Mouse (Mus musculus): Measurements from ENCODE around the gene Exoc6. TPM values are rescaled to one million over a fixed set of nuclear protein-coding genes. Genes with fewer than 3 reads are reported as not detected.
"Not testable (repeated sequence)": the region's sequence is repeated elsewhere in the genome, so short reads cannot be mapped to it uniquely, and the experiment has no call there.

The Exoc6 gene
- total and polyA plus RNA-seq, 2 experiments, result 6.4 to 21.8 TPM

DNA sequence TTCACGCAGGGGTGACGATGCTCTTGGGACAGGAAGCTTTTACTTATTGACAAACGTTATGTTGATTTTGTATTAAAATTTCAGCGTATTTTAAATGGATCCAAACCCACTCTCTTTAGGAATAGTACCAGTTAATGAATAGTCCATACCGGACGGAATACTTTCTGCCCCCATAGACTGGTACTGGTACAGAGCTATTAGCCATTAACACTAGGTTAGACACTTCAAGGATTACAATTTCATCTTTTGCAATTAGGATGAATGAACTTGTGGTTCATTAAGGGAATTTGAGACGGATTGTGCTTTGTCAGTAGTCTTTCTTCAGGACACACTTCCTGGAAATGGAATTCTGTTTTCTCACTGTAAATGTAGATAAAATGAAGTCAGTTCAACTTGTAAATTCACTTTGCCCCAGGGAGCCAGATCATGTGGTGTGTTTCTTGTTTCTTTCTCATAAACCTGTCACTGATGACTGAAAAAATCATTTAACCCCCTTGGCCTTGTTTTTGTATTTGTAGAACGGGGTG is 885 bp downstream of the Exoc6 start:
- peaks cover 16% of the 10 kb centered on the region; the same call in 1 of the 2 replicates for H3K79me2 ChIP-seq (ENCODE audit: control insufficient read depth, insufficient read depth, low read length)
- H3K27ac ChIP-seq (replicated peaks; ENCODE audit: insufficient read depth, low read depth, low read length), result peak overlapping the region; percentile 85; the same call in 1 of the 2 replicates
- WGBS, result 3% methylated on average over 8 of the region's 8 CpGs
- TF ChIP-seq CTCF (IDR thresholded peaks at IDR 0.05; ENCODE audit: low read depth, low read length), result no peak
- no peak for TF ChIP-seq POLR2A (IDR thresholded peaks at IDR 0.05; ENCODE audit: extremely low read depth, insufficient read depth, low read length)
- peak overlapping the region; percentile 68 for H3K4me3 ChIP-seq (ENCODE audit: insufficient read depth, low read depth, low read length)
- peak overlapping the region; percentile 82 for H3K9ac ChIP-seq (ENCODE audit: low read depth, low read length)
- H3K27me3 ChIP-seq (ENCODE audit: control insufficient read depth, insufficient read depth, low read length), result no peaks in the 10 kb centered on the region
- no peak for DNase-seq (ENCODE audit: extremely low read depth, low read depth, low spot score)
- H3K36me3 ChIP-seq (ENCODE audit: control insufficient read depth, insufficient read depth, low read length), result no peaks in the 10 kb centered on the region
- peaks cover 9% of the 10 kb centered on the region for H3K4me1 ChIP-seq (ENCODE audit: control insufficient read depth, insufficient read depth, low read length)

DNA sequence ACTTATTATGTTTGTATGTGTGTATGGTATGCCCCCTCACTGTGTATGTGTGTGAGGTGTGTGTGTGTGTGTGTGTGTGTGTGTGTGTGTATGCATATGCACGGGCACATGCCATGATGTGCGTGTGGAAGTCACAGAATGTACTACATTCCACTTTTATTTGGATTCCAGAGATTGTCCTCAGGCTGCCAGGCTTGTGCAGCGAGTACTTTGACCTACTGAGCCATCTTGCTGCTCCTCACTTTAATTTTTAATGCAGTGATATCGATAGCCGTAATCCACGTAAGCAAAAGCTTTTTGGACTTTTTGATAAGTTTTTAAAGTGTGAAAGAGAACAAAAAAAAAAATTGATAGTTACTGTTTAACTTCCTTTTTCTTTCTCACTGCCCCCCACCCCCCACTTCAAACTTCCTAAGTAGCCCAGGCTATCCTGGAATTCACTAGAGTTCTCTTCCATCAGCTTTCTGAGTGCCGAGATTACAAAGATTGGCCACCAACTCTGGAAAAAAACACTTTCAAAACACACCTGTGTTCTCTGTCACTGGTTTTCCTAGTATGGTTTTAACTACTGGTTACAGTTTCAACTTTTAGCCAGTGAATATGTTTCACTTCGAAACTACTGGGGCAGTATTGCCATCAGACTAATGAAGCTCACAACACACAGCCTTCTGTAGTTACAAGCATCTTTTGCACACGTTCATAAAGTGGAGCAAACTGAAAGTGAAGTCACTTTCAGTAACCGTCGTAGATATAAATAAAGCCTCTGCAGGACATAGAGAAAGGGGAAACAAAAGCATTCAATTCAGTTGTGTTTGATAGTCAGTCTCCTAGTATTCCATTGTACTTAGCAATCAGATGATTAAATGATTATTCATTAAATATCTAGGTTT is 3.4 kb downstream of the Exoc6 start:
- Histone ChIP-seq H3K9ac (ENCODE audit: low read depth, low read length) (peak overlapping the region; percentile 18; the same call in 1 of the 2 replicates), H3K27ac (replicated peaks; ENCODE audit: insufficient read depth, low read depth, low read length) (peak overlapping the region; percentile 55), H3K4me1 (ENCODE audit: control insufficient read depth, insufficient read depth, low read length) (peaks cover 10% of the 10 kb centered on the region), H3K79me2 (ENCODE audit: control insufficient read depth, insufficient read depth, low read length) (peaks cover 25% of the 10 kb centered on the region; the same call in 1 of the 2 replicates), H3K36me3 (ENCODE audit: control insufficient read depth, insufficient read depth, low read length) (no peaks in the 10 kb centered on the region), H3K27me3 (ENCODE audit: control insufficient read depth, insufficient read depth, low read length) (no peaks in the 10 kb centered on the region), H3K4me3 (ENCODE audit: insufficient read depth, low read depth, low read length) (peak overlapping the region; percentile 17; the same call in 1 of the 2 replicates)
- 13% methylated on average over 11 of the region's 11 CpGs for WGBS
- no peak for TF ChIP-seq CTCF (IDR thresholded peaks at IDR 0.05; ENCODE audit: low read depth, low read length)
- no peak for TF ChIP-seq POLR2A (IDR thresholded peaks at IDR 0.05; ENCODE audit: extremely low read depth, insufficient read depth, low read length)
- DNase-seq (ENCODE audit: extremely low read depth, low read depth, low spot score), result peak; percentile 85

DNA sequence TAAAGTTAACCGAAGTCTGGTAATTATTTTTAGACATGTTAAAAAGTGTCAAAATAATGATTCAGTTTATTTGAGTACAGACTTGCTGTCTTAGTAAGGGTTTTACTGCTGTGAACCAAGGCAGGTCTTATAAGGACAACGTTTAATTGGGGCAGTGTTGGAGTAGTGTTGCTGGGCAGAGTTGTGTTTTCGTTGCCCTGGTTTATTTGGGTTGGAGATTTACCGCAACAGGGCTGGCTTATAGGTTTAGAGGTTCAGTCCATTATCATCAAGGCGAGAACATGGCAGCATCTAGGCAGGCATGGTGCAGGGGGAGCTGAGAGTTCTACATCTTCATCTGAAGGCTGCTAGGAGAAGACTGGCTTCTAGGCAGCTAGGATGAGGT is 4.0 kb downstream of the Exoc6 start:
- DNase-seq (ENCODE audit: extremely low read depth, low read depth, low spot score); H3K27me3 ChIP-seq (ENCODE audit: control insufficient read depth, insufficient read depth, low read length); H3K36me3 ChIP-seq (ENCODE audit: control insufficient read depth, insufficient read depth, low read length); H3K4me3 ChIP-seq (ENCODE audit: insufficient read depth, low read depth, low read length); H3K9ac ChIP-seq (ENCODE audit: low read depth, low read length): not testable (repeated sequence)
- 36% methylated on average over 5 of the region's 5 CpGs for WGBS
- H3K27ac ChIP-seq (replicated peaks; ENCODE audit: insufficient read depth, low read depth, low read length), result peak overlapping the region; percentile 57
- H3K79me2 ChIP-seq (ENCODE audit: control insufficient read depth, insufficient read depth, low read length), result peaks cover 30% of the 10 kb centered on the region; the same call in 1 of the 2 replicates
- peaks cover 17% of the 10 kb centered on the region for H3K4me1 ChIP-seq (ENCODE audit: control insufficient read depth, insufficient read depth, low read length)

DNA sequence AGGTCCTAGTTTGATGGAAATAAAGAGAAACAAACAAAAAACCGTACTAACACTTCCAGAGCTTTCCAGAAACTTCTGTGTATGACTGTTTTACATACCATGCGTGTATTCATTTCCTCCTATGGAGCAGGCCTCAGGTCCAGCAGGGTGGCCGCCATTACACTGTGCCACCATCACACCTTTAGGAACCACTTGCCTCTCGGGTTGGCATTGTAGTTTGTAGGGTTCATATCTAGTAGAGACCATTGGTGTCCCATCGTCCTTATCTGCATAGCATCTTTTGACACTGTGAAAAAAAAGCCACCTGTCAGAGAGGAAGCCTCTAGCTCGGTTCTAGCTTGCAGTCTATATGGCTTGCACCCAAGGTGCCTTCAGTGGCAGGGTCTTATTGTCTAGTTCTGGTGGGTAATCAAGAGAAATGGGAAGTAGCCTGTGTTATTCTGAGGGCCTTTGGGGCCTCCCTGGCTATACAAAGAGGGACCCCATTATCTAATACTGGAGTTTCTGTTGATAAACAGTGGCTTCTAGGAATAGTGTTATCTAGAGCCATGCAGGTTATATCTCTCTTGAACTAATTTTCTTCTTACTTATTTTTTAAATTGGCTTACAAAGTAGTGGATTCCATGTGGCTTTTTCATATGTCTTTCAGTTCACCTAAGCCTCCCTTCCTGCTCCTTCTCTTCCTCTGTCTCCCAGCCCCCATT is 5.8 kb downstream of the Exoc6 start:
- DNase-seq (ENCODE audit: extremely low read depth, low read depth, low spot score), result no peak
- Histone ChIP-seq H3K9ac (ENCODE audit: low read depth, low read length) (no peak overlapping the region), H3K27ac (replicated peaks; ENCODE audit: insufficient read depth, low read depth, low read length) (no peak overlapping the region), H3K36me3 (ENCODE audit: control insufficient read depth, insufficient read depth, low read length) (no peaks in the 10 kb centered on the region), H3K4me3 (ENCODE audit: insufficient read depth, low read depth, low read length) (no peak overlapping the region), H3K4me1 (ENCODE audit: control insufficient read depth, insufficient read depth, low read length) (peaks cover 22% of the 10 kb centered on the region), H3K27me3 (ENCODE audit: control insufficient read depth, insufficient read depth, low read length) (no peaks in the 10 kb centered on the region), H3K79me2 (ENCODE audit: control insufficient read depth, insufficient read depth, low read length) (peaks cover 30% of the 10 kb centered on the region; the same call in 1 of the 2 replicates)
- 89% methylated on average over 6 of the region's 6 CpGs for WGBS
- TF ChIP-seq POLR2A (IDR thresholded peaks at IDR 0.05; ENCODE audit: extremely low read depth, insufficient read depth, low read length) (no peak), CTCF (IDR thresholded peaks at IDR 0.05; ENCODE audit: low read depth, low read length) (no peak)

DNA sequence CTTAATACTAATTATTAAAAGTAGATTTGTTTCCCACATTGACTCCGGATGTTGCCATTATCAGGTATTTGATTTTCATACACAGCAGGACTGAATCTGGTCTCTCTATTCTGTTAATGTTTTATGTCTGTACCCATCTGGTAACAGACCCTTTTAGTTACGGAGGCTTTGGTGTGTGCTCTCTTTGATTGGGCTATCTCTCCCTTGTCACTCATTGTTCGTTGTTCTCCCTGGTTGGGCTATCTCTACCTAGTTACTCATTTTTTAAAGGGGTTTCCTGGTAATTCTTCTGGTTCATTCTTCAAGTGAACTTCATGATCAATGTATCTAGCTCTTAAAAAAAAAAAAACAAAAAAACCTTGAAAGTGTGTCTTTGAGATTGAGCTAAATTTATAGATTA is 7.7 kb downstream of the Exoc6 start:
- Histone ChIP-seq H3K27me3 (ENCODE audit: control insufficient read depth, insufficient read depth, low read length) (no peaks in the 10 kb centered on the region), H3K9ac (ENCODE audit: low read depth, low read length) (no peak overlapping the region), H3K36me3 (ENCODE audit: control insufficient read depth, insufficient read depth, low read length) (no peaks in the 10 kb centered on the region), H3K4me1 (ENCODE audit: control insufficient read depth, insufficient read depth, low read length) (peaks cover 24% of the 10 kb centered on the region), H3K79me2 (ENCODE audit: control insufficient read depth, insufficient read depth, low read length) (peaks cover 25% of the 10 kb centered on the region; the same call in 1 of the 2 replicates), H3K27ac (replicated peaks; ENCODE audit: insufficient read depth, low read depth, low read length) (no peak overlapping the region), H3K4me3 (ENCODE audit: insufficient read depth, low read depth, low read length) (no peak overlapping the region)
- TF ChIP-seq CTCF (IDR thresholded peaks at IDR 0.05; ENCODE audit: low read depth, low read length), result no peak
- 87% methylated on average over 3 of the region's 3 CpGs for WGBS
- no peak for DNase-seq (ENCODE audit: extremely low read depth, low read depth, low spot score)
